ENCODE assay signal across 18 mouse cellular contexts in the genomic region with DNA sequence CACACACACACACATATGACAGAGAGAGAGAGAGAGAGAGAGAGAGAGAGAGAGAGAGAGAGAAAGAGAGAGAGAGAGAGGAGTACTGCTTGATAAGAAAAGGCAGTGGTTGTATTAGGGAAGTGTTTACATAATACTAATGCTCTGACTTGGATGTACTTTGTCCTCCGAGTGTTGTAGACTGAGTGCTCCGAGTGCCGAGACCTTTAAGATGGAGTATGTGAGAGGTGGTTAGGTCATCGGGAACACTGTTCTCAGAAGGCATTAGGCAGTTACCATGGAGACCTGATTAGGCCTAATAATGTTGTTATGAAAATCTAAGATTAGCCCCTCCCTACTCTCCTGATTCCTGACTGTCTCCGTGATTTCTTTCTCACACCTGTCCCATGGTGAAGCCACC.
"Had no signal": no experiment of that assay in that cellular context is flagged by ENCODE, and none has a peak within 500 bp of the region (broad histone marks: within the 10 kb centered on the region; RNA-seq: fewer than 3 reads in every experiment).

No protein-coding gene starts in this region.

- H3K27me3 ChIP-seq: neural tube, embryonic 13.5 days; neural tube, embryonic 15.5 days had no signal

- H3K4me2 ChIP-seq: midbrain, embryonic 12.5 days; neural tube, embryonic 13.5 days; neural tube, embryonic 15.5 days had no signal

- H3K9me3 ChIP-seq: midbrain, embryonic 10.5 days; midbrain, embryonic 12.5 days; neural tube, embryonic 13.5 days; neural tube, embryonic 15.5 days had no signal

- H3K4me1 ChIP-seq: midbrain, embryonic 10.5 days; midbrain, embryonic 12.5 days; neural tube, embryonic 13.5 days; neural tube, embryonic 15.5 days had no signal

- H3K4me3 ChIP-seq: midbrain, embryonic 10.5 days; midbrain, embryonic 12.5 days; myocyte; neural tube, embryonic 13.5 days; neural tube, embryonic 15.5 days had no signal

- DNase-seq: lung, adult 2 months; lung, postnatal 10 days; lung, postnatal 4 days; midbrain, embryonic 14.5 days; retina, postnatal 1 day; right cerebral cortex, adult 18-20 months; right cerebral cortex, postnatal 25 days; right cerebral cortex, postnatal 4 days; spleen, adult 18-20 months; thymus, adult 2 months; thymus, postnatal 25 days; thymus, postnatal 4 days had no signal

- H3K27ac ChIP-seq: midbrain, embryonic 10.5 days; midbrain, embryonic 12.5 days; neural tube, embryonic 13.5 days; neural tube, embryonic 15.5 days had no signal

- H3K36me3 ChIP-seq: midbrain, embryonic 10.5 days; midbrain, embryonic 12.5 days; neural tube, embryonic 13.5 days; neural tube, embryonic 15.5 days had no signal

- H3K9ac ChIP-seq: midbrain, embryonic 12.5 days; neural tube, embryonic 13.5 days; neural tube, embryonic 15.5 days had no signal

- ATAC-seq: midbrain, embryonic 16.5 days had no signal
